Mouse (Mus musculus) embryonic facial prominence, embryonic 14.5 days (tissue): Measurements from ENCODE around the gene Sel1l2. TPM values are rescaled to one million over a fixed set of nuclear protein-coding genes. Genes with fewer than 3 reads are reported as not detected.

Source experiments
- ATAC-seq: fragments of 200-750 bp; cut with Nextera tagmentation; 2 replicates; pipeline ENCODE4 v1.8.0; 2017; ENCODE audit warnings: low read depth, moderate number of reproducible peaks, moderate TSS enrichment
- DNase-seq: peaks from one replicate; pipeline ENCODE4 v3.0.0-alpha.2; 2015; ENCODE audit warnings: low spot score
- H3K27ac ChIP-seq: fragments of 300-500 bp; sonication (generic); replicated peaks from 2 replicates; pipeline ENCODE4 v1.5.1; 2014; ENCODE audit warnings: low read depth, mild to moderate bottlenecking, low read length, moderate library complexity
- H3K27me3 ChIP-seq: fragments of 300-500 bp; sonication (generic); replicated peaks from 2 replicates; pipeline ENCODE4 v1.6.1; 2014; ENCODE audit warnings: low read length; ENCODE audit not compliant: control insufficient read depth, insufficient read depth
- H3K36me3 ChIP-seq: fragments of 300-500 bp; sonication (generic); 2 replicates; pipeline ENCODE4 v1.6.1; 2014; ENCODE audit warnings: low read length, mixed read lengths; ENCODE audit not compliant: control insufficient read depth, insufficient read depth
- H3K4me1 ChIP-seq: fragments of 300-500 bp; sonication (generic); 2 replicates; pipeline ENCODE4 v1.6.1; 2014; ENCODE audit warnings: antibody characterized with exemption, low read length; ENCODE audit not compliant: control insufficient read depth, insufficient read depth
- H3K4me2 ChIP-seq: fragments of 300-500 bp; sonication (generic); 2 replicates; pipeline ENCODE4 v1.6.1; 2014; ENCODE audit warnings: low read depth, mild to moderate bottlenecking, low read length, moderate library complexity, mixed read lengths
- H3K4me3 ChIP-seq: fragments of 300-500 bp; sonication (generic); 2 replicates; pipeline ENCODE4 v1.5.1; 2014; ENCODE audit warnings: low read depth, mild to moderate bottlenecking, low read length
- H3K9ac ChIP-seq: fragments of 300-500 bp; sonication (generic); 2 replicates; pipeline ENCODE4 v1.6.1; 2014; ENCODE audit warnings: low read depth, mild to moderate bottlenecking, low read length, moderate library complexity, mixed read lengths
- H3K9me3 ChIP-seq: fragments of 300-500 bp; sonication (generic); 2 replicates; pipeline ENCODE4 v1.6.1; 2016; ENCODE audit warnings: low read length; ENCODE audit not compliant: control insufficient read depth
- WGBS: fragments of 180-500 bp; shearing (Covaris S2); extraction: QIAGEN DNeasy Blood & Tissue Kit; methylation state at CpG from one replicate; pipeline ENCODE4 v1.1.7; 2014; 5-methylcytosine and 5-hydroxymethylcytosine counted together
- polyA plus RNA-seq: library from polyadenylated mRNA; unstranded; fragments of >200 nt; fragmentation: Nextera tagmentation; extraction: Ambion mirVana; gene quantifications from 2 replicates; pipeline ENCODE4 v1.2.1, GENCODE M21; 2014

Sel1l2 gene
- polyA plus RNA-seq, 1 experiment from 2014 or later, result not detected

- Histone ChIP-seq H3K27ac (no peak overlapping the region), H3K9ac (no peak overlapping the region), H3K27me3 (no peaks in the 10 kb centered on the region), H3K4me2 (no peak overlapping the region), H3K4me3 (no peak overlapping the region), H3K4me1 (no peaks in the 10 kb centered on the region), H3K36me3 (no peaks in the 10 kb centered on the region), H3K9me3 (no peaks in the 10 kb centered on the region)
- DNase-seq (no peak), ATAC-seq (no peak)
- WGBS, result 69% methylated on average over 5 of the region's 5 CpGs
These were observed 147.1 kb downstream of the Sel1l2 start for GRCm38 (mm10) chr2:140242398-140242797.

- no peak overlapping the region for H3K9ac ChIP-seq
- no peaks in the 10 kb centered on the region for H3K9me3 ChIP-seq
- WGBS, result 47% methylated on average over 6 of the region's 6 CpGs
- H3K4me1 ChIP-seq, result no peaks in the 10 kb centered on the region
- DNase-seq, result peak; percentile 55
- no peak overlapping the region for H3K27ac ChIP-seq
- no peaks in the 10 kb centered on the region for H3K27me3 ChIP-seq
- no peak overlapping the region for H3K4me3 ChIP-seq
- peak; percentile 71; the same call in 1 of the 2 replicates for ATAC-seq
- 0 out of 2 replicates have a peak overlapping the region, but pooled peaks have one; percentile 7 for H3K4me2 ChIP-seq
- no peaks in the 10 kb centered on the region for H3K36me3 ChIP-seq
These were observed 152.3 kb downstream of the Sel1l2 start for GRCm38 (mm10) chr2:140237245-140237644.

GRCm38 (mm10) chr2:140230295-140230694, 159.2 kb downstream of the Sel1l2 start:
- Histone ChIP-seq H3K36me3 (no peaks in the 10 kb centered on the region), H3K4me1 (no peaks in the 10 kb centered on the region), H3K4me2 (no peak overlapping the region), H3K9ac (no peak overlapping the region), H3K27ac (no peak overlapping the region), H3K27me3 (no peaks in the 10 kb centered on the region), H3K4me3 (no peak overlapping the region), H3K9me3 (no peaks in the 10 kb centered on the region)
- ATAC-seq, result no peak
- WGBS, result 57% methylated on average over 1 of the region's 1 CpGs
- no peak for DNase-seq

- Histone ChIP-seq H3K4me3 (no peak overlapping the region), H3K36me3 (no peaks in the 10 kb centered on the region), H3K27me3 (no peaks in the 10 kb centered on the region), H3K9me3 (no peaks in the 10 kb centered on the region), H3K4me2 (no peak overlapping the region), H3K4me1 (no peaks in the 10 kb centered on the region), H3K9ac (no peak overlapping the region), H3K27ac (no peak overlapping the region)
- DNase-seq, result no peak
- WGBS, result 63% methylated on average over 8 of the region's 8 CpGs
- ATAC-seq, result no peak
These were observed 169.2 kb downstream of the Sel1l2 start for GRCm38 (mm10) chr2:140220325-140220724.

- Histone ChIP-seq H3K27ac (no peak overlapping the region), H3K9ac (no peak overlapping the region), H3K4me1 (no peaks in the 10 kb centered on the region), H3K27me3 (no peaks in the 10 kb centered on the region), H3K4me2 (no peak overlapping the region), H3K9me3 (no peaks in the 10 kb centered on the region), H3K4me3 (no peak overlapping the region), H3K36me3 (no peaks in the 10 kb centered on the region)
- DNase-seq (peak; percentile 22), ATAC-seq (no peak)
- 61% methylated on average over 1 of the region's 1 CpGs for WGBS
These were observed 173.5 kb downstream of the Sel1l2 start for GRCm38 (mm10) chr2:140215965-140216364.

GRCm38 (mm10) chr2:140215415-140215814, 174.1 kb downstream of the Sel1l2 start:
- Histone ChIP-seq H3K36me3 (no peaks in the 10 kb centered on the region), H3K4me2 (no peak overlapping the region), H3K27ac (no peak overlapping the region), H3K9me3 (no peaks in the 10 kb centered on the region), H3K27me3 (no peaks in the 10 kb centered on the region), H3K4me1 (no peaks in the 10 kb centered on the region), H3K4me3 (no peak overlapping the region), H3K9ac (no peak overlapping the region)
- no peak for DNase-seq
- ATAC-seq, result no peak
- 72% methylated on average over 2 of the region's 2 CpGs for WGBS

- ATAC-seq (no peak), DNase-seq (no peak)
- Histone ChIP-seq H3K9me3 (no peaks in the 10 kb centered on the region), H3K4me3 (no peak overlapping the region), H3K27me3 (no peaks in the 10 kb centered on the region), H3K36me3 (no peaks in the 10 kb centered on the region), H3K27ac (no peak overlapping the region), H3K4me1 (no peaks in the 10 kb centered on the region), H3K9ac (no peak overlapping the region), H3K4me2 (no peak overlapping the region)
- 87% methylated on average over 4 of the region's 4 CpGs for WGBS
These were observed 174.9 kb downstream of the Sel1l2 start for GRCm38 (mm10) chr2:140214519-140215027.

- Histone ChIP-seq H3K36me3 (peaks cover 32% of the 10 kb centered on the region), H3K27me3 (no peaks in the 10 kb centered on the region), H3K9ac (no peak overlapping the region), H3K4me1 (no peaks in the 10 kb centered on the region), H3K9me3 (no peaks in the 10 kb centered on the region), H3K27ac (no peak overlapping the region), H3K4me2 (no peak overlapping the region), H3K4me3 (no peak overlapping the region)
- 91% methylated on average over 7 of the region's 7 CpGs for WGBS
- DNase-seq, result no peak
- no peak for ATAC-seq
These were observed 185.8 kb downstream of the Sel1l2 start for GRCm38 (mm10) chr2:140203756-140204155.

- Histone ChIP-seq H3K9ac (no peak overlapping the region), H3K36me3 (peaks cover 39% of the 10 kb centered on the region), H3K9me3 (no peaks in the 10 kb centered on the region), H3K27me3 (no peaks in the 10 kb centered on the region), H3K4me1 (no peaks in the 10 kb centered on the region), H3K27ac (no peak overlapping the region), H3K4me2 (no peak overlapping the region), H3K4me3 (no peak overlapping the region)
- ATAC-seq (no peak), DNase-seq (no peak)
- WGBS, result 90% methylated on average over 5 of the region's 5 CpGs
These were observed 186.9 kb downstream of the Sel1l2 start for GRCm38 (mm10) chr2:140202573-140202972.
